Mouse (Mus musculus) kidney, postnatal 4 days (tissue): ENCODE measurements around the gene Tmprss12.
A peak's percentile ranks its signal among the peaks of the same experiment; 100 is the strongest.
"Not testable (repeated sequence)": the region's sequence is repeated elsewhere in the genome, so short reads cannot be mapped to it uniquely, and the experiment has no call there.

Source experiments
- DNase-seq, 2 experiments: peaks; one replicate each; pipeline ENCODE4 v3.0.0; 2021; ENCODE audit warnings: mixed read lengths in 2 of 2

The Tmprss12 gene

GRCm38 (mm10) chr15:100325235-100325634, 44.6 kb downstream of the Tmprss12 start:
- no peak for DNase-seq

GRCm38 (mm10) chr15:100328089-100328488, 47.5 kb downstream of the Tmprss12 start:
- DNase-seq = peak in 1 of 2 experiments; percentile 29

- DNase-seq = not testable (repeated sequence)
These were observed 48.7 kb downstream of the Tmprss12 start for GRCm38 (mm10) chr15:100329336-100329735.

- no peak for DNase-seq
These were observed 50.1 kb downstream of the Tmprss12 start for GRCm38 (mm10) chr15:100330739-100331138.

GRCm38 (mm10) chr15:100332077-100332961, 51.7 kb downstream of the Tmprss12 start:
- not testable (repeated sequence) for DNase-seq

GRCm38 (mm10) chr15:100334629-100335028, 54.0 kb downstream of the Tmprss12 start, which contains the start of gene Mettl7a3:
Gene Mettl7a3 (plus strand): TSS chr15:100334929.
- DNase-seq = no peak

GRCm38 (mm10) chr15:100337328-100337727, 56.7 kb downstream of the Tmprss12 start:
- DNase-seq = not testable (repeated sequence)

- peak; percentile 82 to 88 for DNase-seq
These were observed 57.2 kb downstream of the Tmprss12 start for GRCm38 (mm10) chr15:100337847-100338246.

DNA sequence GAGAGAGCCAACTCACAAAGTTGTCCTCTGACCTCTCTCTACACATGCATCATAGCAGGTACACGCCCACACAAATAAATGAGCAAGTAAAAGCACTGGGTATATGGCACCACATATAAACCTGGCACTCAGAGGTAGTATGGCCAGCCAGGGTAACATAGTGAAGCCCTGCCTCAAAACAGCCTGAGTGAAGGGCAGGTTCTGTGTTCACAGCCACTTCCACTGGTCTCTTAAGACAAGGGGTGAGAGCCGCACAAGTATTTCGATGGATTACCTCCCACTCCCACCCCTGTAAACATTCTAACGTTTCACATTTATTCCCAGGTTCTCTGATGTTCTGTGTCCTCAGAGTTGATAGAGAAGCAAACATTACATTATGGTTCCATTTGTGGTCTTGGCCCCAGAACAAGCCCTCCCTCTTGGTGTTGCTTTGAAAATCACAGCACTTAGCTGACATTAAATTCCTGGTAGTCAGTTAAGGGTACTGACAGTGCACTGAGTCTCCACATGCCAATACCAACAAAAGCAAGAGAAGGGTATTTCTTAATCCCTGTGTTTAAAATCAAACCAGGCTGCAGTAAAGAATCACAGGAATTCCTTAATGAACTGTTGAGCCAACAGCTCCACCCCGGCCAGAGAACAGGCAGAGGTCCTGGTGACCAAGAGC, 60.8 kb downstream of the Tmprss12 start:
- DNase-seq = not testable (repeated sequence)
